Mouse (Mus musculus): ENCODE results near the gene Mlec.
"Not testable (repeated sequence)": the region's sequence is repeated elsewhere in the genome, so short reads cannot be mapped to it uniquely, and the experiment has no call there.

The Mlec gene

GRCm38 (mm10) chr5:115179596-115179995, 21.6 kb upstream of the Mlec start:
- no peak for DNase-seq (ENCODE audit: low read depth)

- no peak for DNase-seq (ENCODE audit: low read depth)
Measured at GRCm38 (mm10) chr5:115177866-115178265, 19.9 kb upstream of the Mlec start.

- no peak for DNase-seq (ENCODE audit: low read depth)
Measured at GRCm38 (mm10) chr5:115174554-115174953, 16.6 kb upstream of the Mlec start.

GRCm38 (mm10) chr5:115170150-115170549, 12.2 kb upstream of the Mlec start:
- DNase-seq (ENCODE audit: low read depth) = no peak

GRCm38 (mm10) chr5:115168641-115169415, 10.8 kb upstream of the Mlec start:
- DNase-seq (ENCODE audit: low read depth) = no peak

GRCm38 (mm10) chr5:115167396-115167795, 9.4 kb upstream of the Mlec start:
- no peak for DNase-seq (ENCODE audit: low read depth)

GRCm38 (mm10) chr5:115166815-115167194, 8.8 kb upstream of the Mlec start:
- DNase-seq (ENCODE audit: low read depth) = no peak

GRCm38 (mm10) chr5:115165895-115166814, 8.2 kb upstream of the Mlec start:
- no peak for DNase-seq (ENCODE audit: low read depth)

- DNase-seq (ENCODE audit: low read depth) = no peak
Measured at GRCm38 (mm10) chr5:115165351-115165750, 7.4 kb upstream of the Mlec start.

GRCm38 (mm10) chr5:115164446-115164845, 6.5 kb upstream of the Mlec start:
- DNase-seq (ENCODE audit: low read depth) = not testable (repeated sequence)

- no peak for DNase-seq (ENCODE audit: low read depth)
Measured at GRCm38 (mm10) chr5:115163563-115163962, 5.6 kb upstream of the Mlec start.

- DNase-seq (ENCODE audit: low read depth) = not testable (repeated sequence)
Measured at GRCm38 (mm10) chr5:115161940-115162279, 3.9 kb upstream of the Mlec start.

- DNase-seq (ENCODE audit: low read depth) = no peak
Measured at GRCm38 (mm10) chr5:115161064-115161939, 3.3 kb upstream of the Mlec start.

GRCm38 (mm10) chr5:115160655-115161054, 2.7 kb upstream of the Mlec start:
- DNase-seq (ENCODE audit: low read depth) = no peak

- DNase-seq (ENCODE audit: low read depth) = no peak
Measured at GRCm38 (mm10) chr5:115159165-115159564, 1.2 kb upstream of the Mlec start.

- no peak for DNase-seq (ENCODE audit: low read depth)
Measured at GRCm38 (mm10) chr5:115156933-115157589, 918 bp downstream of the Mlec start.

GRCm38 (mm10) chr5:115156401-115156800, 1.6 kb downstream of the Mlec start:
- DNase-seq (ENCODE audit: low read depth) = no peak

- peak; percentile 71 for DNase-seq (ENCODE audit: low read depth)
Measured at GRCm38 (mm10) chr5:115155831-115156230, 2.1 kb downstream of the Mlec start.

- DNase-seq (ENCODE audit: low read depth) = no peak
Measured at GRCm38 (mm10) chr5:115155156-115155631, 2.8 kb downstream of the Mlec start.

GRCm38 (mm10) chr5:115152132-115152956, 5.6 kb downstream of the Mlec start:
- DNase-seq (ENCODE audit: low read depth) = no peak

- DNase-seq (ENCODE audit: low read depth) = no peak
Measured at GRCm38 (mm10) chr5:115151457-115151856, 6.5 kb downstream of the Mlec start.

Measured in c-Kit-positive CD71-negative TER-119-negative erythroid progenitor cells, embryonic 14.5 days (primary cell).